Mouse (Mus musculus) adipocyte (in vitro differentiated cells): ENCODE measurements around the gene Tgfb3.

ENCODE experiments used
- DNase-seq: peaks from one replicate; pipeline ENCODE4 v3.0.0-alpha.2; 2016; ENCODE audit warnings: low spot score

Gene Tgfb3

GRCm38 (mm10) chr12:86078553-86079201 is at the start of gene Tgfb3:
Tgfb3 (minus strand) TSS chr12:86079041.
- peak; percentile 84 for DNase-seq

DNA sequence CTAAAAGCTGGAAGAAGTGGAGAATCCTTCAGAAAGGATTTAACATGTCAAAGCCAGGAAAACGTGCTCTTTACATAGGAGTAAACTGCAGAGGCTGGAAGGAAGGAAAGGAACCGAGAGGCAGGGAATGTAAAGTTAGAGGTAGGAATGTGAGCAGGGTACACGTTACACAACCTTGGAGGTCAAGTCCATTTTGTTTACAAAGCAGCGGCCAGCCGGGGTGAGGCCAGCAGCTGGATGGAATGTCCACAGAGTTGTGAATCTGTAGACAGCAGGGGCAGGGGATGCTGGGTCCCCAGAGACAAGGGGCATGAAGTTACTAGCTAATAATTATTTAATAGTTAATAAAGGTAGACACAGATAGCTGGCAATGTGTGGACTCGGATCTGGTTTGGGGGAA is 49.3 kb upstream of the Tgfb3 start:
- DNase-seq = no peak

DNA sequence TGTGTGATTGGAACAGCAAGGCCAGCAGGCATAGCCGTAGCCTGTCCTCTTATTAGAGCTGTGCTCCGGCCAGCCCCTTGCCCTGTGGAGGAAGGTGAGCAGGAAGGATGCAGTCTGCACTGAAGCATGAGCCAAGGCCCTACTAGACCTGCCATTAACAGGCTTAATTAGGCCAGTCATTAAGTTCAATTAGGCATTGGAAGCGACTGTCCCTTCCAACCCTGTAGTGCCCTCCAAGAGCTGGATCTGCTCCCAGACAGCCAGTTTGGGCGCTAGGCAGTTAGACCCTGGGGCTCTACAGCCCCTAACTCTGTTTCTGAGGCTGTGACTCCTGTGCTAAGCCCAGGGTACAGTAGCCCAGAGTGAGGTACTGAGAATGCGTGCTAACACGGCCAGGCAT is 45.2 kb upstream of the Tgfb3 start:
- DNase-seq = no peak

DNA sequence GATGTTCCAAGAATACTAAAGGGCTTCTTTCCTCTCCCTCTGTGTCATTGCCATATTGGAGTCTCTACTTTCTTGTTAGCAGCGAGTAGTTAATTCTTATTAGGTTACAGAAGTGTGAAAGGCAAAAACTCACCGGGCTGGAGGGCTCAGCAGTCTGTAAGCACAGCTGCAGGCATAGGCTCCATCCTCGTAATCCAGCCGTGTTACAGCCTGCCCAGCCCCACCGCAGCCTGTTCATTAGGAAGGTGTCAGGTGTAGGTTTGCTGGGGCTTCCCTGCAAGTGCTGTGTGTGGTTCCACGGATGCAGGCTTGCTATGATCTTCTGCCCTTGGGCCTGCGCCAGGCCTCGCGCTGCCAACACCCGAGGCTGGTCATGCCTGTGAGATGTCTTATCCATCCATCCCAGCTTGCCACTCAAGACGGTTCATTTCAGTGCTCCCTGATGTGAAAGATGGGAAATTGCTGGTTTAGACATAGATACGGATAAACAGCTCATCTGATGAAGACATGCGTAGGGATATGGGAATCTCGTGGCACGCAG is 37.5 kb upstream of the Tgfb3 start:
- no peak for DNase-seq

GRCm38 (mm10) chr12:86110637-86111036 is 31.8 kb upstream of the Tgfb3 start:
- DNase-seq = no peak

GRCm38 (mm10) chr12:86109531-86109930 is 30.7 kb upstream of the Tgfb3 start:
- peak; percentile 44 for DNase-seq

DNA sequence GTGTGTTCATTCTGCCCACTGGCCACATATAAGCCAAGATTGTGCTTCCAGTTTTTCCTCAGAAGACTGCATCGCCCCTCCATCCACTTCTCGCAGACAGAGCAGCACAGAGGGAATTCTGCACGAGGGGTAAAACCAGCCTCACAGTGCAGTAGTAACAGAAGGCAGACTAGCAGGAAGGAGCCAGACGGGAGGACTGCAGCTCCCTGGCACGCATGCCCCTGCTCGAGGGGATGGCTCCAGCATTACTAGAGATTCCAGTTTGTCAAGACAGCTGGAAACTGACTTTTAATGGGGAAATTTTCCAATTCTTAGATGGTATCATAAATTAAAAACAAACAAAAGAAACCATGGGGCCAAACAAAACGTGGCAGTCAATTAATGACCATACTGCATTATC is 28.8 kb upstream of the Tgfb3 start:
- no peak for DNase-seq

GRCm38 (mm10) chr12:86106086-86106485 is 27.2 kb upstream of the Tgfb3 start:
- DNase-seq = no peak

DNA sequence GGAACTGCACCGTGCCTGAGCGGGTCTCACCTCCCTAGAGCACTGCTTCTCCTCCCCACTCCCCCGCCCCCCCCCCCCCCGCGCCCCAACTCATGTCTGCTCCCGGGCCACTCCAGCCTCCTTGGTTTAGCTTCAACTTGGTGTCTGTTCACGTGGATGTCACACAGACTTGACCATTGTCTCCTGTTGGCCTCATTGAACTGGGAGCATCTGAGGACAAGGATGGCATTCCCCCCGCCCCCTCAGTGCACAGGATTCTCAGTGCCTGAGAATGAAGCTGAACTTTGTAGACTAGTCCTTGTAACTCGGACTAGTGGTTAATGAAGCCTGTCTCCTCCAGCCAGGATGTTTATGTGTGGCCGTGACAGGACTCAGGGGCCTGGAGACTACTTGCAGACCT is 26.7 kb upstream of the Tgfb3 start:
- no peak for DNase-seq

GRCm38 (mm10) chr12:86104297-86104696 is 25.5 kb upstream of the Tgfb3 start:
- DNase-seq = no peak

DNA sequence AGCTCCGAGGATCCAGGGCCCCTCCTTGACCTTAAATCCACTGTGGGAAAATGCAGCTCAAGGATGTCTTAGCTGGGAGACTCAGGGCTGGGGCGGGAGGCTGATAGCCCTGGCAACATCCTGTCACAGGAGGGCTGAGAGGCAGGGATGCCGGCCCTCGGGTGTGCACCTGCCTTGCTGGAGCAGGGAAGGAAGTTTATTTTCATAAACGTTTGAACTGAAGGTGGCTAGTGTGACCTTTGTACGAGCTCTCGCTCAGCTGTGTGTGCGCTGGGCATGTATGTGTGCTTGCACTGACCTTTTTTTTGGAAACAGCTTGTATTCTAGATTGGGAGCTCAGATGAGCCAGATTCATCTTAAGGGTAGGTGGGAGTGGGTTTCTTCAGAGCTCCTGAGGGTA is 25.0 kb upstream of the Tgfb3 start:
- DNase-seq = no peak

DNA sequence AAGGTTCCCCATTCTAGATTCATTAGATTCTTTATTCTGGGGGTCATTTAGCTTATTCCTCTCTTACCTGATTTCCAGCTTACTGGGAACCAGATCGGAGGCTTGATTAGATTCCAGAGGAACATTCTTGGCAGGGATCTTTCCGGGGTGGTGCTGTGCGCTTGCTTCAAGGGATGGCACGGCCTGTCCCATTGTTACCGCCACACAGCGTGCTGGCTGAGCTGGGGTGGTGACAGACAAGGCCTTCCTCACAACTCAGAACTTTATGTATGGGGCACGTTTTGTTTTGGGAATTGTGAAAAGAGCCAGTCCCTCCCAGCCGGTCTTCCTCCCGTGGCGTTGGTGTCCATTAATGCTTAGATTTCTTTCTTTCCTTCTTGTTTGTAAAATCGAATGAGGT is 24.6 kb upstream of the Tgfb3 start:
- DNase-seq = no peak

- no peak for DNase-seq
These were observed 23.8 kb upstream of the Tgfb3 start for GRCm38 (mm10) chr12:86102686-86103085.

DNA sequence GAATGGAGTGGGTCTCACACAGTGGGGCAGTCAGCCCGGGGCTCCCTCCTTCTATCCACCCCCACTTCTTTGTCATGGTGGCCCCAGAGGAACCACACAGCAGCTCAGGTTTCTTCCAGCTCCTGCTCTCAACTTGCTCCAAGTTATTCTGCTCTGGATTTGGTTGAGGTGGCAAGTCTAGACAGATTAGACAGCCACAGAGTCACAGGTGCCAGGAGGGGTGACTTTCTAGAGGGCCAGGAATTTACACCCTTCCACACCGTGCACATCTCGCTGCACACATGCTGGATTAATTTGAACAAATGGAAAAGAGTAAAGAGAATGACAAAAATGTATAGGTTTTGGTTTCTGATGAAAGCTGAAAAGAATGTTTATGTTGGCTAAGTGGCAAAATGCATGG is 21.9 kb upstream of the Tgfb3 start:
- no peak for DNase-seq

DNA sequence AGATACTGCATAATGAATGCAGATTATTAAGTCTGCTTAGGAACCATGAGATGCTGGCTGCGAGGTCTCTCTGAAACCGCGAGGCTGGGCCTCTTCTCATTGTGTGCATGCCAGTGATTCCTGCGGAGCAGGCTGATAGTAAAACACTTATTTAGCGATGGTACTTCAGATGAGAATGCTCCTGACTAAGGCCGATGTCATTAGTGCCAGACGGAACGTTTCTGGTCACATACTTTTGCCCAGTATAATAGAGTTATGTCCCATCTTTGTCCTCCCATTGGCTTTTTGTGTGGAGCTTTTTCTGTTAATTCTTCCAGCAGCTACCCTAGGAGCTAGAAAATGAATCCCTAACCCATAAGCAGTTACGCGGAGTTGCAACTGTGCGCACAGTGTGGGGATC is 18.9 kb upstream of the Tgfb3 start:
- no peak for DNase-seq

GRCm38 (mm10) chr12:86095806-86096205 is 17.0 kb upstream of the Tgfb3 start:
- DNase-seq = peak; percentile 49

- no peak for DNase-seq
These were observed 15.2 kb upstream of the Tgfb3 start for GRCm38 (mm10) chr12:86094075-86094474.

GRCm38 (mm10) chr12:86091601-86092132 is 12.8 kb upstream of the Tgfb3 start:
- DNase-seq = no peak

- peak; percentile 47 for DNase-seq
These were observed 11.9 kb upstream of the Tgfb3 start for GRCm38 (mm10) chr12:86090764-86091163.

DNA sequence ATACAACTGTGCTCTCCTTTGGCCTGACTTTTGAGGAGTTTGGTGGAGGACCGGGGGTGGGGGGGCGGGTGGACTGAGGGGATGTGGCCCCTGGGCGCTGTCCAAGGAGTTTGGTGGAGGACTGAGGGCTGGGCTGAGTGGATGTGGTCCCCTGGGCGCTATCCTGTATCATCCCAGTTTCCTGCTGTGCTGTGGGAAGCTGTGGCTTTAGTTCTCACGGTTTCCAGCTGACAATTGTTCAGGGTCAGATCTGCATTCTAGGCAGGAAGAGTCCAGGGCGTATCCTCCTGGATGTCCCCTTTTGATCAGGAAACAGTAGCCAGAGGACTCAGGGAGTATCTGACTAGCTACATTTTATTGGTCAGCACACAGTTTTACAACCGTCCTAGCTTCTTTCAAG is 9.2 kb upstream of the Tgfb3 start:
- no peak for DNase-seq

GRCm38 (mm10) chr12:86086550-86086949 is 7.7 kb upstream of the Tgfb3 start:
- DNase-seq = no peak

GRCm38 (mm10) chr12:86085873-86086272 is 7.0 kb upstream of the Tgfb3 start:
- no peak for DNase-seq

DNA sequence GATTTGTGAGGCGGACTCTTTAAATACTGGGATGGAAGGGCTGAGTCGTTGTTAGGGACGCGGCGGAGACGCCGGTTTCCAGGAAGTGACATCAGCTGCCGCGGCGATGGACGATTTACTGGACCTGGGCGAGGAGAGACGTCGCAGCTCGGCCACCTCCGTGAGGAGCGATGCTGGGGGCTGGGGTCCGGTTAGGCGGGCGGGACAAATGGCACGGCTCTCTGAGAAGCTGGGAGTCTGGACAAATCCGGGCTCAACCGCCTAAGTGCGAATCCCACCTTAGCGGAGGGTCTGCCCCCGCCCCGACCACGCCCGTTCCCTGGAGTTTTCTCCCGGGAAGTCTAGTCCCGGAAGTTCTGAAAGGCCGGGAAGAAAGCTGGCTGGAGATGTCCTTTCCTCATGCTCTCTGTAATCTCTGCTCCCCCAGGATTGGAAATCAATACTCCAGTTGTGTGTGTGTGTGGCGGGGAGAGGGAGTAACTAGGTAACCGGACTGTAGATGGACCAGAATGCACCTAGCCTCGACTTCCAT is 3.7 kb upstream of the Tgfb3 start, which contains the start of gene Ift43:
Gene Ift43 (plus strand): TSS at position 61 of the 532 bp plus-strand sequence.
- DNase-seq = peak; percentile 85
